Mouse (Mus musculus) stomach, postnatal 0 days (tissue): ENCODE data around the gene Ank3. TPM values are rescaled to one million over a fixed set of nuclear protein-coding genes. Genes with fewer than 3 reads are reported as not detected.

Experiments used
- ATAC-seq: fragments of 200-750 bp; cut with Nextera tagmentation; 2 replicates; pipeline ENCODE4 v1.8.0; 2017; ENCODE audit not compliant: low FRiP score, low TSS enrichment
- DNase-seq: peaks from one replicate; pipeline ENCODE4 v3.0.0-alpha.2; 2016; ENCODE audit warnings: low spot score
- H3K27ac ChIP-seq: fragments of 300-500 bp; sonication (generic); replicated peaks from 2 replicates; pipeline ENCODE4 v1.5.1; 2014; ENCODE audit warnings: mild to moderate bottlenecking, control low read depth
- H3K27me3 ChIP-seq: fragments of 300-500 bp; sonication (generic); 2 replicates; pipeline ENCODE4 v1.6.1; 2014; ENCODE audit warnings: low read length; ENCODE audit not compliant: control insufficient read depth, insufficient read depth
- H3K36me3 ChIP-seq: fragments of 300-500 bp; sonication (generic); 2 replicates; pipeline ENCODE4 v1.6.1; 2014; ENCODE audit warnings: low read length, mixed read lengths; ENCODE audit not compliant: control insufficient read depth, insufficient read depth
- H3K4me1 ChIP-seq: fragments of 300-500 bp; sonication (generic); replicated peaks from 2 replicates; pipeline ENCODE4 v1.6.1; 2014; ENCODE audit warnings: antibody characterized with exemption; ENCODE audit not compliant: control insufficient read depth, insufficient read depth
- H3K4me2 ChIP-seq: fragments of 300-500 bp; sonication (generic); replicated peaks from 2 replicates; pipeline ENCODE4 v1.6.1; 2014; ENCODE audit warnings: low read depth, mild to moderate bottlenecking, control low read depth, moderate library complexity
- H3K4me3 ChIP-seq: fragments of 300-500 bp; sonication (generic); 2 replicates; pipeline ENCODE4 v1.5.1; 2014; ENCODE audit warnings: low read depth, low read length, control low read depth
- H3K9ac ChIP-seq: fragments of 300-500 bp; sonication (generic); 2 replicates; pipeline ENCODE4 v1.6.1; 2014; ENCODE audit warnings: mild to moderate bottlenecking, low read length, control low read depth, mixed read lengths
- H3K9me3 ChIP-seq: fragments of 300-500 bp; sonication (generic); 2 replicates; pipeline ENCODE4 v1.6.1; 2016; ENCODE audit warnings: low read length; ENCODE audit not compliant: control insufficient read depth
- CTCF ChIP-seq: IDR thresholded peaks from 2 replicates; pipeline ENCODE4 v1.5.1; 2016; ENCODE audit warnings: antibody characterized with exemption, low read depth, mild to moderate bottlenecking, moderate library complexity
- EP300 ChIP-seq: optimal IDR thresholded peaks from 2 replicates; pipeline ENCODE3; 2016; ENCODE audit warnings: antibody characterized with exemption
- WGBS: fragments of 180-500 bp; shearing (Covaris S2); extraction: QIAGEN DNeasy Blood & Tissue Kit; methylation state at CpG from one replicate; pipeline ENCODE4 v1.1.7; 2014; 5-methylcytosine and 5-hydroxymethylcytosine counted together
- polyA plus RNA-seq: library from polyadenylated mRNA; unstranded; fragments of >200 nt; fragmentation: Nextera tagmentation; extraction: Ambion mirVana; gene quantifications from 2 replicates; pipeline ENCODE4 v1.2.1, GENCODE M21; 2015

Gene Ank3
- polyA plus RNA-seq, 1 experiment from 2014 or later, result 16.0 TPM

- no peak overlapping the region for H3K4me3 ChIP-seq
- H3K27me3 ChIP-seq, result no peaks in the 10 kb centered on the region
- TF ChIP-seq CTCF (no peak), EP300 (no peak)
- H3K36me3 ChIP-seq, result no peaks in the 10 kb centered on the region
- no peak overlapping the region for H3K9ac ChIP-seq
- no peak for ATAC-seq
- WGBS, result 70% methylated on average over 2 of the region's 2 CpGs
- no peaks in the 10 kb centered on the region for H3K4me1 ChIP-seq
- H3K4me2 ChIP-seq, result no peak overlapping the region
- H3K9me3 ChIP-seq, result no peaks in the 10 kb centered on the region
- H3K27ac ChIP-seq, result no peak overlapping the region
- DNase-seq, result no peak
These were observed 647.1 kb downstream of the Ank3 start for GRCm38 (mm10) chr10:70045722-70046121.

GRCm38 (mm10) chr10:70049771-70050170 lies 651.2 kb downstream of the Ank3 start:
- no peak for DNase-seq
- Histone ChIP-seq H3K9me3 (peaks cover 6% of the 10 kb centered on the region; the same call in 1 of the 2 replicates), H3K27me3 (no peaks in the 10 kb centered on the region), H3K4me1 (no peaks in the 10 kb centered on the region), H3K4me2 (no peak overlapping the region), H3K27ac (no peak overlapping the region), H3K9ac (no peak overlapping the region), H3K4me3 (no peak overlapping the region), H3K36me3 (no peaks in the 10 kb centered on the region)
- 55% methylated on average over 7 of the region's 7 CpGs for WGBS
- no peak for ATAC-seq
- TF ChIP-seq EP300 (no peak), CTCF (no peak)

- ATAC-seq (no peak), DNase-seq (no peak)
These were observed 656.7 kb downstream of the Ank3 start for GRCm38 (mm10) chr10:70055291-70055690.

GRCm38 (mm10) chr10:70057064-70057463 lies 658.5 kb downstream of the Ank3 start:
- Histone ChIP-seq H3K4me2 (no peak overlapping the region), H3K4me3 (no peak overlapping the region), H3K27me3 (no peaks in the 10 kb centered on the region), H3K27ac (no peak overlapping the region), H3K9me3 (peaks cover 6% of the 10 kb centered on the region; the same call in 1 of the 2 replicates), H3K4me1 (0 out of 2 replicates have a peak, but pooled peaks cover 2% of the 10 kb centered on the region), H3K9ac (no peak overlapping the region), H3K36me3 (no peaks in the 10 kb centered on the region)
- WGBS, result 46% methylated on average over 3 of the region's 3 CpGs
- TF ChIP-seq CTCF (no peak), EP300 (no peak)
- DNase-seq (no peak), ATAC-seq (no peak)

More at GRCm38 (mm10) chr10:70055291-70055690, 656.7 kb downstream of the Ank3 start:
- TF ChIP-seq EP300 (no peak), CTCF (no peak)
- H3K4me3 ChIP-seq, result no peak overlapping the region
- no peak overlapping the region for H3K4me2 ChIP-seq
- H3K36me3 ChIP-seq, result no peaks in the 10 kb centered on the region
- peaks cover 6% of the 10 kb centered on the region; the same call in 1 of the 2 replicates for H3K9me3 ChIP-seq
- H3K4me1 ChIP-seq, result 0 out of 2 replicates have a peak, but pooled peaks cover 2% of the 10 kb centered on the region
- H3K27me3 ChIP-seq, result no peaks in the 10 kb centered on the region
- H3K9ac ChIP-seq, result no peak overlapping the region
- no peak overlapping the region for H3K27ac ChIP-seq
- 85% methylated on average over 2 of the region's 2 CpGs for WGBS

GRCm38 (mm10) chr10:70060021-70060688 lies 661.6 kb downstream of the Ank3 start:
- H3K27ac ChIP-seq, result no peak overlapping the region
- ATAC-seq (no peak), DNase-seq (peak; percentile 25)
- peak overlapping the region; percentile 35 for H3K4me2 ChIP-seq
- H3K36me3 ChIP-seq, result no peaks in the 10 kb centered on the region
- H3K4me1 ChIP-seq, result 0 out of 2 replicates have a peak, but pooled peaks cover 2% of the 10 kb centered on the region
- TF ChIP-seq CTCF (no peak), EP300 (no peak)
- H3K9me3 ChIP-seq, result no peaks in the 10 kb centered on the region
- no peaks in the 10 kb centered on the region for H3K27me3 ChIP-seq
- 29% methylated on average over 19 of the region's 19 CpGs for WGBS
- no peak overlapping the region for H3K4me3 ChIP-seq
- H3K9ac ChIP-seq, result no peak overlapping the region; the same call in 1 of the 2 replicates

GRCm38 (mm10) chr10:70060689-70061081 lies 662.1 kb downstream of the Ank3 start:
- Histone ChIP-seq H3K36me3 (no peaks in the 10 kb centered on the region), H3K4me2 (peak overlapping the region; percentile 25; the same call in 1 of the 2 replicates), H3K27ac (no peak overlapping the region), H3K9ac (no peak overlapping the region), H3K27me3 (no peaks in the 10 kb centered on the region), H3K4me1 (0 out of 2 replicates have a peak, but pooled peaks cover 2% of the 10 kb centered on the region), H3K4me3 (no peak overlapping the region), H3K9me3 (no peaks in the 10 kb centered on the region)
- ATAC-seq (0 out of 2 replicates have a peak, but pooled peaks have one; percentile 40), DNase-seq (peak; percentile 27)
- TF ChIP-seq CTCF (no peak), EP300 (no peak)
- 24% methylated on average over 10 of the region's 10 CpGs for WGBS
